Mouse (Mus musculus) liver, embryonic 15.5 days (tissue): ENCODE data around the gene Prx. TPM values are rescaled to one million over a fixed set of nuclear protein-coding genes. Genes with fewer than 3 reads are reported as not detected.

ENCODE experiments used
- ATAC-seq: fragments of 200-750 bp; cut with Nextera tagmentation; 2 replicates; pipeline ENCODE4 v1.8.0; 2017; ENCODE audit warnings: moderate number of reproducible peaks, mild to moderate bottlenecking, moderate library complexity; ENCODE audit not compliant: insufficient read depth
- H3K27ac ChIP-seq: fragments of 300-500 bp; sonication (generic); replicated peaks from 2 replicates; pipeline ENCODE4 v1.5.1; 2015; ENCODE audit warnings: mild to moderate bottlenecking, inconsistent platforms
- H3K27me3 ChIP-seq: fragments of 300-500 bp; sonication (generic); 2 replicates; pipeline ENCODE4 v1.6.1; 2015; ENCODE audit warnings: mild to moderate bottlenecking, inconsistent platforms
- H3K36me3 ChIP-seq: fragments of 300-500 bp; sonication (generic); replicated peaks from 2 replicates; pipeline ENCODE4 v1.6.1; 2015; ENCODE audit warnings: moderate library complexity, mild to moderate bottlenecking, inconsistent platforms
- H3K4me1 ChIP-seq: fragments of 300-500 bp; sonication (generic); replicated peaks from 2 replicates; pipeline ENCODE4 v1.6.1; 2015; ENCODE audit warnings: inconsistent platforms
- H3K4me2 ChIP-seq: fragments of 300-500 bp; sonication (generic); 2 replicates; pipeline ENCODE4 v1.6.1; 2015; ENCODE audit warnings: moderate library complexity, mild to moderate bottlenecking, inconsistent platforms
- H3K4me3 ChIP-seq: fragments of 300-500 bp; sonication (generic); replicated peaks from 2 replicates; pipeline ENCODE4 v1.5.1; 2015; ENCODE audit warnings: mild to moderate bottlenecking, inconsistent platforms
- H3K9ac ChIP-seq: fragments of 300-500 bp; sonication (generic); 2 replicates; pipeline ENCODE4 v1.6.1; 2015; ENCODE audit warnings: moderate library complexity, mild to moderate bottlenecking, inconsistent platforms
- H3K9me3 ChIP-seq: fragments of 300-500 bp; sonication (generic); replicated peaks from 2 replicates; pipeline ENCODE4 v1.6.1; 2016; ENCODE audit warnings: inconsistent platforms
- WGBS: fragments of 180-500 bp; shearing (Covaris S2); methylation state at CpG from one replicate; pipeline ENCODE4 v1.1.7; 2015; ENCODE audit warnings: mixed read lengths; ENCODE audit not compliant: insufficient replicate concordance; 5-methylcytosine and 5-hydroxymethylcytosine counted together
- polyA plus RNA-seq: library from polyadenylated mRNA; unstranded; fragments of >200 nt; fragmentation: Nextera tagmentation; extraction: Ambion mirVana; gene quantifications from 2 replicates; pipeline ENCODE4 v1.2.1, GENCODE M21; 2015

Gene Prx
- polyA plus RNA-seq, 1 experiment from 2014 or later = 0.67 TPM

DNA sequence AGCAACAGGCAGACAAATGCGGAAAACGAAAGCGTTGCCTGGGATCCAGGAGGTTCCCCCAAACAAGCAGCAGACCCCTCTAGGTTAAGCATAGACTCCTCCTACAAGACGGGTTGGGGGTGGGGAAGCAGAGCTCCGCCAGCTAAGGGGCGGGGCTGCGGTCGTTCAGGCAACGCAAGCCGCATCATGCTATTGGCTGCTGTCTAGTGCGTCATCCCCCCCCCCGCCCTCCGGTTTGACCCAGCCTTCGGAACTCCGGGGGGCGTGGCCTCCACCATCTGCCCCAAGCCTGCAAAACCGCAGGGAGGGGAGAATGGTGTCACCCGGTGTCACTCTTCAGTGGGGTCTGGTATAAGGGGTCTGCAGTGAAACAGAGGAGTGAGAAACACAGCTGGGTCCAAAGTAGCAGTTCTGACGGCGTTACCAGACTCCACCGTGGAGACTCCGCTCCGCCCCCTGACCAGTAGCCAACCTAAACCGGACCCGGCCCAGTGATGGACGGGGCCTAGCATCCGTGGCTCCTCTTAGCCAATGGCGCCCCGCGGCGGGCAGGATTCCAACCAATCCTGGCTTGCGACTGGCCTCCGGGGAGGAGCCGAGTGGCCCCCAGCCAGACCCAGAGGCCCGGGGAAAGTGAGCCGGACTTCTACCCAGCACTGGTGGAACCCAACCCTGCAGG lies 25.8 kb upstream of the Prx start, which contains the start of gene Sertad3:
Sertad3 (plus strand) TSS at position 613 of the 679 bp plus-strand sequence.
- Histone ChIP-seq H3K9me3 (no peaks in the 10 kb centered on the region), H3K4me2 (peak within 1 kb of the TSS; percentile 76), H3K4me1 (peaks cover 44% of the 10 kb centered on the region), H3K27me3 (no peaks in the 10 kb centered on the region), H3K9ac (peak within 1 kb of the TSS; percentile 95), H3K4me3 (peak within 1 kb of the TSS; percentile 85), H3K27ac (peak within 1 kb of the TSS; percentile 98), H3K36me3 (peaks cover 30% of the 10 kb centered on the region)
- under 1% methylated on average over 36 of the region's 36 CpGs for WGBS
- ATAC-seq = peak; percentile 85

- H3K4me1 ChIP-seq = peaks cover 51% of the 10 kb centered on the region
- ATAC-seq = no peak
- peak overlapping the region; percentile 98 for H3K27ac ChIP-seq
- H3K36me3 ChIP-seq = peaks cover 35% of the 10 kb centered on the region
- peak overlapping the region; percentile 76 for H3K4me2 ChIP-seq
- WGBS = under 1% methylated on average over 34 of the region's 34 CpGs
- H3K27me3 ChIP-seq = no peaks in the 10 kb centered on the region
- H3K9me3 ChIP-seq = no peaks in the 10 kb centered on the region
- peak overlapping the region; percentile 95 for H3K9ac ChIP-seq
- H3K4me3 ChIP-seq = peak overlapping the region; percentile 85
Observed at GRCm38 (mm10) chr7:27473835-27474489, 25.2 kb upstream of the Prx start.

GRCm38 (mm10) chr7:27474490-27474954 lies 24.6 kb upstream of the Prx start:
- WGBS = 0% methylated on average over 23 of the region's 23 CpGs
- Histone ChIP-seq H3K36me3 (peaks cover 35% of the 10 kb centered on the region), H3K4me2 (peak overlapping the region; percentile 76), H3K4me3 (peak overlapping the region; percentile 85), H3K27me3 (no peaks in the 10 kb centered on the region), H3K27ac (peak overlapping the region; percentile 98), H3K4me1 (peaks cover 56% of the 10 kb centered on the region), H3K9me3 (no peaks in the 10 kb centered on the region), H3K9ac (peak overlapping the region; percentile 95)
- peak; percentile 87 for ATAC-seq

DNA sequence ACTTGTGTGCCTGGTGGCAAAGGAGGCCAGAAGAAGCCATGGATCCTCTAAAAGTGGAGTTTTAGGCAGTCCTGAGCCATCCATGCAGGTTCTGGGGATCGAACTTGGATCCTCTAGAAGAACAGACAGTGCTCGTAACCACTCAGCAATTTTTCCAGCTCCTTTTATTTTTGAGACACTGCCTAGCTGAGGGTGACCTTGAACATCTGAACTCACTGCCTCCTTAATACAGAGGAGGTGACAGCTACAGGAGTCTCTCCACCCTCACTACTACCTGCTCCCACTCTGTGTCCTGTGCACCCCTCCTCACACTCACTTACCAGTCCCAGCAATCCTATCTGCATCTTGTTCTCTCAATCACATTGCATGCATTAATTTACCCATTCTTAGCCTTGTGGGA lies 23.5 kb upstream of the Prx start:
- H3K27me3 ChIP-seq = no peaks in the 10 kb centered on the region
- peak overlapping the region; percentile 98 for H3K27ac ChIP-seq
- peaks cover 35% of the 10 kb centered on the region for H3K36me3 ChIP-seq
- peak overlapping the region; percentile 85 for H3K4me3 ChIP-seq
- peak overlapping the region; percentile 49 for H3K9ac ChIP-seq
- 76% methylated on average over 2 of the region's 2 CpGs for WGBS
- H3K4me2 ChIP-seq = peak overlapping the region; percentile 76
- no peak for ATAC-seq
- peaks cover 67% of the 10 kb centered on the region for H3K4me1 ChIP-seq
- H3K9me3 ChIP-seq = no peaks in the 10 kb centered on the region

GRCm38 (mm10) chr7:27476098-27476635 lies 23.0 kb upstream of the Prx start:
- Histone ChIP-seq H3K36me3 (peaks cover 35% of the 10 kb centered on the region), H3K4me1 (peaks cover 73% of the 10 kb centered on the region), H3K4me2 (peak overlapping the region; percentile 76), H3K9me3 (no peaks in the 10 kb centered on the region), H3K27me3 (no peaks in the 10 kb centered on the region), H3K27ac (peak overlapping the region; percentile 98; the same call in 1 of the 2 replicates), H3K4me3 (peak overlapping the region; percentile 85), H3K9ac (no peak overlapping the region)
- no peak for ATAC-seq
- 82% methylated on average over 14 of the region's 14 CpGs for WGBS

DNA sequence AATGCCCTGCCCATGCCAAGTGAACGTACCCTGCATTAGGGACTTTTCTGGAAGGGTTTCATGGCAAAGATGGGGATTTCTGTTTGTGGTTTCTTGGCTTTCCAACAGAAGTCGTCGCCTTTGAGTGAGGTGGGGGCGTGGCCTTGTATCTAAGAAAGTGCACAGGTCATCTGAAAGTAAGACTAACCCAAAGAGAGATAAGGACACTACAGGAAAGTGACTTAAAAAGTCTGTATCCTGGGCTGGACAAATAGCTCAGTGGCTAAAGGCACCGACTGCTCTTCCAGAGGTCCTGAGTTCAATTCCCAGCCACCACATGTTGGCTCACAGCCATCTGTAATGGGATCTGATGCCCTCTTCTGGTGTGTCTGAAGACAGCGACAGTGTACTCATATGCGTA lies 20.6 kb upstream of the Prx start:
- H3K4me1 ChIP-seq = peaks cover 82% of the 10 kb centered on the region
- WGBS = 50% methylated on average over 7 of the region's 7 CpGs
- peak overlapping the region; percentile 49 for H3K27ac ChIP-seq
- H3K36me3 ChIP-seq = peaks cover 35% of the 10 kb centered on the region
- H3K4me2 ChIP-seq = no peak overlapping the region
- no peak for ATAC-seq
- no peaks in the 10 kb centered on the region for H3K9me3 ChIP-seq
- no peak overlapping the region for H3K4me3 ChIP-seq
- 0 out of 2 replicates have a peak overlapping the region, but pooled peaks have one; percentile 29 for H3K9ac ChIP-seq
- no peaks in the 10 kb centered on the region for H3K27me3 ChIP-seq

GRCm38 (mm10) chr7:27479750-27480149 lies 19.4 kb upstream of the Prx start:
- Histone ChIP-seq H3K4me3 (peak overlapping the region; percentile 54), H3K4me2 (peak overlapping the region; percentile 76), H3K27ac (peak overlapping the region; percentile 92), H3K27me3 (no peaks in the 10 kb centered on the region), H3K36me3 (peaks cover 35% of the 10 kb centered on the region), H3K4me1 (peaks cover 94% of the 10 kb centered on the region), H3K9ac (peak overlapping the region; percentile 25; the same call in 1 of the 2 replicates), H3K9me3 (no peaks in the 10 kb centered on the region)
- ATAC-seq = no peak
- 76% methylated on average over 1 of the region's 1 CpGs for WGBS

GRCm38 (mm10) chr7:27480506-27480905 lies 18.6 kb upstream of the Prx start:
- H3K36me3 ChIP-seq = peaks cover 34% of the 10 kb centered on the region
- no peaks in the 10 kb centered on the region for H3K9me3 ChIP-seq
- H3K4me1 ChIP-seq = peaks cover 94% of the 10 kb centered on the region
- peak overlapping the region; percentile 68 for H3K9ac ChIP-seq
- 65% methylated on average over 3 of the region's 3 CpGs for WGBS
- H3K4me2 ChIP-seq = peak overlapping the region; percentile 76
- ATAC-seq = no peak
- peak overlapping the region; percentile 92 for H3K27ac ChIP-seq
- H3K4me3 ChIP-seq = peak overlapping the region; percentile 54
- H3K27me3 ChIP-seq = no peaks in the 10 kb centered on the region

DNA sequence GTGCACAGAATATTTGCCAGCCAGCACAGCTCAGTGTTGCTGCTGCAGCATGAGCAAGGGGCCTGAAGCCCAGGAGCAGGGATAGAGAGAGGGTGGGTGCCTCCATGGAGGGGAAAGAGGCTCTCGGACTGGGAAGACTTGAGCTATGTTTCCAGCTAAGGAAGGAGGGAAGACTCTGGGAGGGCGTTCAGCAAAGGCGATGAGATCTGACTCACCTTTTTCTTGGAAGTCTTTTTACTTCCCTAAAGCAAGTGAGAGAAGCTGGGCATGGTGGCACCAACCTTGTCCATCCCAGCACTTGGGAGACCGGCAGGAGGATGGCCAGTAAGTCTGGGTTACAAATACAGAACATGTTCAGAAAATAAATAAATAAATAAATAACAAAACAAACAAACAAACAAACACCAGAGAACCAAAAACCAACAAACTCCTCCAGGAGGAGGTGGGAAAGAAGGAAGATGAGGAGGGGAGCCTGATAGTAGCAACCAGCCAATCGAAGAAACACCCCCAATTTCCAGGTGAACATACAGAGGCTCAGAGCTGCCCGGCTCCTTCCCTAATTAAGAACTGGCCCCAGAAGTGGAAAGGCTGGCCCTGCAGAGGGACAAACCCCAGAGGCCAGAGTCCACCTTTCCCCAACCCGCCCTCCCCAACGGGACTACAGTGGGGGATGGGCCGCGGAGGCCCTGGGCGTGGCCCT lies 18.0 kb upstream of the Prx start:
- H3K27me3 ChIP-seq = no peaks in the 10 kb centered on the region
- WGBS = 18% methylated on average over 11 of the region's 11 CpGs

GRCm38 (mm10) chr7:27481627-27481969 lies 17.5 kb upstream of the Prx start:
- peak; percentile 97 for ATAC-seq
- H3K36me3 ChIP-seq = peaks cover 23% of the 10 kb centered on the region
- 0% methylated on average over 12 of the region's 12 CpGs for WGBS
- H3K4me2 ChIP-seq = peak overlapping the region; percentile 76
- H3K4me1 ChIP-seq = peaks cover 93% of the 10 kb centered on the region
- H3K4me3 ChIP-seq = peak overlapping the region; percentile 54
- no peaks in the 10 kb centered on the region for H3K27me3 ChIP-seq
- no peaks in the 10 kb centered on the region for H3K9me3 ChIP-seq
- H3K9ac ChIP-seq = peak overlapping the region; percentile 68
- peak overlapping the region; percentile 92 for H3K27ac ChIP-seq

More for the DNA sequence above, 18.0 kb upstream of the Prx start:
- Histone ChIP-seq H3K4me2 (peak overlapping the region; percentile 76), H3K9me3 (no peaks in the 10 kb centered on the region), H3K27ac (peak overlapping the region; percentile 92), H3K36me3 (peaks cover 28% of the 10 kb centered on the region), H3K4me1 (peaks cover 94% of the 10 kb centered on the region), H3K4me3 (peak overlapping the region; percentile 54), H3K9ac (peak overlapping the region; percentile 68)
- ATAC-seq = no peak
